Mouse (Mus musculus) kidney, adult 11 months (tissue): ENCODE results near the gene Btbd7.

ENCODE experiments used
- DNase-seq: peaks from one replicate; pipeline ENCODE4 v3.0.0; 2022

Gene Btbd7

DNA sequence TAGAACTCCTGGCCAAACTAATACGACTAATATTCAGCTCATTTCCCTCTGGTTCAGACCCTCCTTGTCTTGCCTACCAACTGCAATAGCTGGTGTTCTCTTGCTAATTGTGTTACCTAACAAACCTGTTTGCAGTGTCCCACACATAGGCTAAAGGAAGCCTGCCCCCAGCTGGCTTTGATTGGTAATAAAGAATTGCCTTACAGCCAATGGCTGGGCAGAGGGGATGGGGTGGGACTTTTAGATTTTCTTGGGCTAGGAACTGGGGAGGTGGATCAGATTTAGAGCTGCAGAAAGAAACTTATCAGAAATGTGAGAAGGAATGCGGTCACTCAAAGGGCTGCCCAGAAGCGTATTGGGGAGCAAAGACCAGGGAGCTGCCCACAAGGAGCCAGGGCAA, 98.8 kb downstream of the Btbd7 start:
- no peak for DNase-seq

- no peak for DNase-seq
Measured at GRCm38 (mm10) chr12:102778151-102778550, 100.1 kb downstream of the Btbd7 start.

DNA sequence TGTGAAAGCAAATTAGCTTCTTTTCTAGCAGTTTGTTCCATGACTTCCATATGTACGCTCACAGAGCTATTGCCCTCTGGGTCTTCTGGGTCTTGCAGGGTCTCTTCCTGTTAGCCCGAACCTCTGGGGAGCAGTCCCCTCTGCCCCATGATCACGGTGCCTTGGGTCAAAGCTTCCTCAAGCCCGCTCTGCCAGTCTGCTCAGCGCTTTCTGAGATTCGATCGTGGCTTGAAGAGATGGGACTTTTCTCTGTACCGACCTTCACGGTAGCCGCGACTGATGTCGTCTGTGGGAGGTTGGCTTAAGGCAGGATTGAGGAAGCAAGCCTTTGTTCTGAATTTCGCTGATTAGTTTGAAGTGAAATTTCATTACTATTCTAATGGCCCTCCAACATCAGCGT, 102.2 kb downstream of the Btbd7 start:
- DNase-seq, result no peak

GRCm38 (mm10) chr12:102772676-102773075, 105.6 kb downstream of the Btbd7 start:
- DNase-seq, result no peak

DNA sequence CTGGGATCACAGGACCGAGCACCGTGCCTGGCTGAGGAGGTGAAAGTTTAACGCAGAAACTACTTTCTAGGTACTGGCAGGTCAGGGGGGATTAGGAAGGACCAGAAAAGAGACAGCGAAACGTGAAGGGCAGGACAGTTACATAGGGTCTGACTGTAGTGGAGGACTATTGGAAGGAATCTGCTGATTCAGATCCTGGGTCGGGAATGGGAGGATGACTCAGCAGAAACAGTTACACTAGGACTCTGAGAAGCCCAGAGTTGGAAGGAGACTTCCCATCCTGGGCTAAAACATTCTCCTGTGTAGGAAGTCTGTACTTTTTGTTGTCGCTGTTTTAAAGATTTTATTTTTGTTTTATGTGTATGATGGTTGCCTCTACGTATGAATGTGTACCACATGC, 106.7 kb downstream of the Btbd7 start:
- no peak for DNase-seq

- DNase-seq, result no peak
Measured at GRCm38 (mm10) chr12:102769000-102769399, 109.3 kb downstream of the Btbd7 start.

- no peak for DNase-seq
Measured at GRCm38 (mm10) chr12:102763696-102764095, 114.6 kb downstream of the Btbd7 start.

GRCm38 (mm10) chr12:102761668-102762067, 116.6 kb downstream of the Btbd7 start:
- no peak for DNase-seq

DNA sequence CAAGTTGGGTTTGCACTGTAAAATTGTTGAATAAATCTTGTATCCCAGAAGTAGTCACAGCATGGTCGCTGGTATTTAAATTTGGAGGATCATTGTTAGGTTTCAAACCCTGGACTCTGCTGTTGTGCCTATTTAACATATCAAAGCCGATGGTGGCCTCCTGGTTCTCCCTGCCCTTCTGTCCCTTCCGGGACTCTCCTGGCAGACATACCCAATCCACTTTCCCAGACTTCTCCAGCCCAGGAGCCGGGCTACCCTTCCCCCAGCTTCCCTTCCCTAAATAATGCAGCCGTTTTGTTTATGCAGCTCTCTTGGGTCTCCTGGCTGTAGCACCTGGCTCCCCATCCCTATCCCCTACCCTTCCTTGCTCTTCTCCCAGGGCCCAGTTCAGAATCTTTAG, 119.3 kb downstream of the Btbd7 start:
- DNase-seq, result no peak

- no peak for DNase-seq
Measured at GRCm38 (mm10) chr12:102758403-102758756, 119.9 kb downstream of the Btbd7 start, which contains the start of gene Gm20604. TSS of gene Gm20604 (minus strand) at chr12:102758672.

DNA sequence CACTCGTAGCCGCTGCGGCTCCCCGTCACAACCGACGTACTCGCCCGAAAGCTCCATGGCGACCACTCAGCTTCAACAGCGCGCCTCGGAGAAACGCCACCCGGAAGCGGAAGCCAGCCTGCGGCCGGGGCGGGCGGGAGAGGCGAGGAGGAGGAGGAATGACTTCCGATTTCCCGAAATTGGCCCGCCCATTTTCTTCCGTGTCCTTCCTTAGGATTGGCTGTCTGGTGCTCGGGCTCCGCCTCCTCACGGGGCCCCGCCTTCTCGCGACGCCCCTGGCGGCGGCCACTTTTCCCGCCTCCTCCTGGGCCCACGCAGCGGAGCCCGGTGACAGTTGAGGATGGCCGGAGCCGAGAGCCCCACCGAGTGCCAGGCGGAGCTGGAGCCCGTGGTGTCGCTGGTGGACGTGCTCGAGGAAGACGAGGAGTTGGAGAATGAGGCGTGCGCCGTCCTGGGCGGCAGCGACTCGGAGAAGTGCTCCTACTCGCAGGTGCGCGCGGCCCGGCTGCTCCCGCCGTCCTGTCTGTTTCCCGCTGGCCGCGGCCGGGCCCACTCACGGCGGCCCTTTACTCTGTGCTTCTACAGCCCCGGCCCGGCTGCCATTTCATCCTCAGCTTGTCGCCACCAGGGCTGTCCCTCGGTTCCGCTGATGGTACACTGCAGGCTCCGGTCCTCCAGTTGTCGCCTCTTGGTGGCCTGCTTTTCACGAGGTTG, 120.4 kb downstream of the Btbd7 start, which contains the start of the genes Gm28051, Gon7 and Ubr7:
TSS of gene Gm28051 (minus strand) at position 77 of the 714 bp plus-strand sequence.
TSS of gene Gon7 (minus strand) at position 115 of the 714 bp plus-strand sequence.
TSS of gene Ubr7 (plus strand) at position 279 of the 714 bp plus-strand sequence.
- DNase-seq, result peak; percentile 96

DNA sequence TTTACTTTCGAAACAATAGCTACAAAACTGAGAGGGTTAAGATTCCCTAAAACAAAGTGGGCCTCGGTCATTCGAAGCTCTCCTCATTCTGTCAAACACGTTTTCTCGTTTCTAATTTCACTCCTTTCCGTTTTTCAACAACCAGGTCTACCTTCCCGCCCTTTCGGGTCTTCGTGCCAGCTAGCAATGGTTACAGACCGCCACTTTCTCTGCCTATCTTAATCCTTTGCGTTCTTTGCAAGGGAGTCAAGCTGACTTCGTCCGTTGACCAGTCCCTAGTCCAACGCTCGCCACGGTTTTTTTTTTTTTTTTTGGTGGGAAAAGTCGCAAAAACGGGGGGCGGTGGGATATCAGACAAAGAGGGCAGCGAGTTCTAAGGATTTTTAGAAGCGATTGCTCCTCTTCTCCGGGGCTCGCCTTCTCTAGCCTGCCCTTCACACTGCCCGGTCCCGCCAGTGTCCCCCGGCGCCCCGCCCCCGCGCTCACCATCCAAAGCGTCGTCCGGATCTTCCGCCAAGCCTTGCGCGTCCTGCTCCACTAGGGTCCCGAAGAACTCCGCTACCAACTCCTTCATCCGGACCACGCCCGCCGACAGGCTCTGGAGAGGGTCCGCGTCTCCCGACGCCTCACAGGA, 121.1 kb downstream of the Btbd7 start:
- peak; percentile 11 for DNase-seq

DNA sequence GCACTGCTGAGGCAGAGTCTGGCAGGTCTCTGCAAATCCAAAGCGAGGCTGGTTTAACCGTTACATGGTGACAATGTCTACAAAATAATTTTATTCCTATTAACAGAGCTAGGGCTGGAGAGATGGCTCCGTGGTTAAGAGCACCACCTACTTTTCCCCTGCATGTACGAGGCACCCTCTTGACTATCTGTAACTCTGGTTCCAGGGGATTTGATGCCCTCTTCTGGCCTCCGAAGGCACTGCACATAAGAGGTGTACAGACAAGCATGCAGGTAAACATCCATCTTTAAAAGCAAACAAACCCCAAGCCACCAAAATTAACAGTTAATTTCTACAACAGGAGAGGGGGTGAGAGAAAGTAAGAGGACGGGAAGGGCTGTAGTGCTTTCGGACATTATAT, 122.0 kb downstream of the Btbd7 start:
- DNase-seq, result no peak

DNA sequence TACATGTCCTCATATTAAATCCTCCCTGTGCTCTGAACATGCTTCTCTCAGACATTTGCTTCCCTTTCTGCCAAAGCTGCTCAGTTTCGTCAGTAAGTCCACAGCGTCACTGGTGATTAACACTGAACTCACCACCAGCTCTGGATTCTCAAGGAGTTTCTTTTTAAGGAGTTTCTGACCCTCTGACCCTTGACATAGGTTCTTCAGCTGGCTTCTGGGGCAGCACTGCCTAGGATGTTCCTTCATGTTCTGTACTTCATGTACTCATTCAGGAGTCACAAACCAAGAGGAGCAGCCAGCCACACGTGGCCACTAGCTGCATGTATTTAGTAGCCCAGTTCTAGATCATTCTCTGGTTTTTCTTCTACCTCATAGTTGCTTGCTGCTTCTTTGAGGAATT, 130.0 kb downstream of the Btbd7 start:
- DNase-seq, result no peak

DNA sequence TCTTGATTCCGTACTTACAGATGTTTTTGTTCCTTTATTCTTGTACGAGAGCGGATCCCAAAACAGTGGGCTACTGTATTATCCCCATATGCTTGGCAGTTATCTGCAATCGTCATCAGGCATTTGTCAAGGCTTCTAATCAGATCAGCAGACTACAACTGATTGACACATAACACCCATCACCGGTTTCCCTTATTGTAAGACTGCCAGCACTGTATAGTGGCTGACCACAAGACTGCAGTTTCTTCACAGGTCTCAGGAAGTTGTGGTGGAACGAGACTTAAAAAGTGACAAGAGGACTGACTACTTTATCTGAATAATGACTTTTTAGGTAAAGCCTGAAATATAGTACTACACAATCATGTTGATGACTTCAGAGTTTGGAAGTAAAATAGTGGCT, 133.4 kb downstream of the Btbd7 start:
- no peak for DNase-seq

DNA sequence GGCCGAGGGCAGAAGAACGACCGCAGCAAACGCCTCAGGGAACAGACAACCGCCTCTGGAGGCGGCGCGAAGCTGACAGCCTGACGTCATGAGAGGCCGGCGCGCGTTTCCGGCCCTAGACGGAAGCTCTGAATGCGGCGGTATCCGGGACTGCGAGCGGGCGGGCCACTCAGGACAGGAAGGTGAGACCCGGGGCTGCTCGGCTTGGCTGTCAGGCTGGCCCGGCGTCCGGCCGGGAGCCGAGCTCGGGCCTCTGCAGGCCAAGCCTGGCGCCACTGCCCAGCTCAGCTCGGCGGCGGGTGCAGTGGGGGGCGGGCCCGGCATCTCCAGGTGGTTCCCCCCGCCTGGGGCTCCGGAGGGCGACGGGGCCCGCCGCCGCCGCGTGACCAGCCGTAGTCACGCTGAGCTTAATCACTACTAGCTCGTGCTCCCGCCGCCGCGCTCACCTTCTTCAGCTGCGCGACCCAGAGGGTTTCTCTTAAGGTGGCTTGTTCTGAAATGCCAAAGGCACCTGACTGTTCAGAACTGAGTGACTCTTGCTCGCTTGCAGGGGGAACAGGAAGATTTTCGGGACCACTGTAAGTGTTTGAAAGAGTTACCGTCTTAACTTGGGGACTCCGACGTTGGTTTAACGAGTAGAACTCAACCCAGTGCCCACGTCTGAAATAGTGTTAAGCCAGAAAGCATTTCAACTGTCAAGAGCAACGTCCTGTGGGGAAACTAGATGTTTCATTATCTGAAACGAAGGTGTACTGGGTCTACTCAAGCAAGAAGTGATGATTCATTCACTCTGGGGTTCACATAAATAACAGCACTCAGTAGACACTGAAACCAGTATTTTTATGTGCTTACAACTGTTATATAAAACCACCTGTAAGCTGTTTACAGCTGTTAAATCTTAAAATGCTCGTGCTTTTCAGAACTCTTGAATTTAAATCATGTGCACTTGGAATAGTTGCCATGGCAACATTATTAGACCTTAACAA, 134.4 kb downstream of the Btbd7 start, which contains the start of the genes Moap1 and Tmem251:
TSS of gene Moap1 (minus strand) at position 73 of the 986 bp plus-strand sequence.
TSS of gene Tmem251 (plus strand) at position 174 of the 986 bp plus-strand sequence.
- peak; percentile 90 for DNase-seq

GRCm38 (mm10) chr12:102743036-102743588, 135.2 kb downstream of the Btbd7 start:
- DNase-seq, result peak; percentile 19

GRCm38 (mm10) chr12:102742056-102742455, 136.2 kb downstream of the Btbd7 start:
- no peak for DNase-seq

DNA sequence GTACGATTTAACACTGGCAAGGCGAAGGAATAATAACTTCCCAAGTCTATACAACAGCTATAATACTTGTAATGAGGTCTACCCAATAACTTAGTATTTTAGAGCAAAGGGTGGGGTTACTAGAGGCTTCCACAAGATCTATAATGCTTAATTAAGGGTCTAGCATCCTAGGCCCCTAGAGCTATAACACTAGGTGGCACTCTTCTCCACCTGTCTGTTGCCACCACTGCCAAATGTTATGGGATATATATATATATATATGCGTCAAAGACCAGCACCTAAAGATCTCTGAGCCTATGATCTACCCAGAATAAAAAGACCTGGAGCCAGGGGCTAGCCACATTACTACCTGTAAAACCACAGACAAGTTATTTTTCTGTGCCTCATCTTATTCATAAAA, 138.0 kb downstream of the Btbd7 start:
- no peak for DNase-seq

- no peak for DNase-seq
Measured at GRCm38 (mm10) chr12:102739096-102739495, 139.2 kb downstream of the Btbd7 start.

- peak; percentile 55 for DNase-seq
Measured at GRCm38 (mm10) chr12:102733381-102733780, 144.9 kb downstream of the Btbd7 start.

DNA sequence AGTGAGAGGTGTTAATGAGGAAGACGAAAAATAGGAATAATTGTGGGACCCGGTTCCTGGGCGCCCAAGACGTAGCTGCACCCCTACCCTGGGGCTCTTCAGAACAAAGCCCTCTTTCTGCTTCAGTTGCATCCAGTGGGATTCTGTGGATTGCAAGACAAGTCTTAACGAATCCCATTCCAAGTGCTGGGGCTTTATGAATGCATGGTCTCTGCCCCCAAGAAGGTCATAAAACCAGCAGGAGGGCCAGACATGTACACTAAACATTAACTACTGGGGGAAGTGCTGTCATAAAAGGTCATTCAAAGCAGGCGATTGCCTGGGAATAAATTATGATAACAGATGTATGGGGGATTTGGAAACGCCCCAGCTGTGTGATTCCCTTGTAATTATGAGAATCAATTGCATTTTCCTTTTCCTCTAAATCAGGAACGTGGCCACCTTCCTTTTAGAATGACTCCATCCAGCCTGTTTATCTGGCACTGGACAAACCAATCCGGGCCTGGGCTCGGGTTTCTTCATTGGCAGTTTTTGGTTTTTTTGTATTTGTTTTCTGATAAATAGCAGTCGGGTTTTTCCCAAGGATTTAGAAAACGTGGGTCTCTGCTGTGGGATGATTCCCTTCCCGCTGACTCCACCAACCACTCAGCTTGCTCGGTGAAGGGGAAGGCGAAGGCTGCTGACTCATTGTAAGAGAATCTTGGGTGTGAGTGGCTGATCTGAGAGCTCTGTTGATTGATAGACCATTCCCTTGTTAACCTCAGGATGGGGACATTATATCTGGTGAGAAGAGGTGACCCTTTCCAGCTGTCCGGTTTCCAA, 147.3 kb downstream of the Btbd7 start:
- DNase-seq, result peak; percentile 31
